Mouse (Mus musculus) monocyte, adult 59 days (primary cell): ENCODE results near the gene Lrp6. TPM values are rescaled to one million over a fixed set of nuclear protein-coding genes. Genes with fewer than 3 reads are reported as not detected.

Experiments
- total RNA-seq, 2 experiments: library from RNA; stranded (reverse); gene quantifications; one replicate each; pipeline ENCODE4 v1.2.4; 2023

Gene Lrp6
- total RNA-seq, result 10 to 100 TPM; 29.4 to 38.9 TPM

GRCm38 (mm10) chr6:134566818-134567485, at the start of gene Lrp6:
Lrp6 (minus strand) TSS chr6:134566965.

Other genes starting within 250 kb of the Lrp6 start
- gene Bcl2l14, start 170.6 kb downstream of the Lrp6 start, total RNA-seq, result 1 to 10 TPM; 1.1 to 1.5 TPM
- gene Mansc1, start 65.5 kb upstream of the Lrp6 start, total RNA-seq, result 1 to 10 TPM; 2.5 to 2.7 TPM
- 10 to 100 TPM; 14.9 to 16.2 TPM for gene Borcs5, start 72.5 kb upstream of the Lrp6 start, total RNA-seq
- gene Dusp16, start 225.7 kb upstream of the Lrp6 start, total RNA-seq, result 10 to 100 TPM; 69.2 to 80.0 TPM